Mouse (Mus musculus): ENCODE results near the gene Tmem104.

Tmem104 gene

GRCm38 (mm10) chr11:115267061-115267883 lies 80.0 kb downstream of the Tmem104 start, which contains the start of gene Grin2c:
Gene Grin2c (minus strand): TSS chr11:115267243.
- no peak for DNase-seq

- no peak for DNase-seq
Observed at GRCm38 (mm10) chr11:115267958-115268357, 80.7 kb downstream of the Tmem104 start.

- no peak for DNase-seq
Observed at GRCm38 (mm10) chr11:115269330-115270066, 82.2 kb downstream of the Tmem104 start.

- peak in 1 of 2 experiments; percentile 66 for DNase-seq
Observed at GRCm38 (mm10) chr11:115270148-115270861, 83.0 kb downstream of the Tmem104 start.

GRCm38 (mm10) chr11:115271052-115271451 lies 83.8 kb downstream of the Tmem104 start:
- no peak for DNase-seq

- no peak for DNase-seq
Observed at GRCm38 (mm10) chr11:115271481-115271880, 84.2 kb downstream of the Tmem104 start.

GRCm38 (mm10) chr11:115272894-115273498 lies 85.7 kb downstream of the Tmem104 start:
- DNase-seq = no peak

- no peak for DNase-seq
Observed at GRCm38 (mm10) chr11:115273735-115274134, 86.4 kb downstream of the Tmem104 start.

- DNase-seq = no peak
Observed at GRCm38 (mm10) chr11:115274178-115274577, 86.9 kb downstream of the Tmem104 start.

- DNase-seq = no peak
Observed at GRCm38 (mm10) chr11:115274771-115275170, 87.5 kb downstream of the Tmem104 start.

- no peak for DNase-seq
Observed at GRCm38 (mm10) chr11:115275509-115275908, 88.2 kb downstream of the Tmem104 start.

GRCm38 (mm10) chr11:115275954-115276353 lies 88.7 kb downstream of the Tmem104 start:
- no peak for DNase-seq

GRCm38 (mm10) chr11:115276780-115277603 lies 89.7 kb downstream of the Tmem104 start, which contains the start of gene Fdxr:
Gene Fdxr (minus strand): TSS chr11:115277050.
- peak; percentile 99 for DNase-seq

- DNase-seq = no peak
Observed at GRCm38 (mm10) chr11:115277604-115277975, 90.3 kb downstream of the Tmem104 start.

- DNase-seq = no peak
Observed at GRCm38 (mm10) chr11:115278176-115278575, 90.9 kb downstream of the Tmem104 start.

GRCm38 (mm10) chr11:115279726-115280125 lies 92.4 kb downstream of the Tmem104 start:
- no peak for DNase-seq

GRCm38 (mm10) chr11:115282295-115282694 lies 95.0 kb downstream of the Tmem104 start:
- no peak for DNase-seq

GRCm38 (mm10) chr11:115282723-115283485 lies 95.6 kb downstream of the Tmem104 start:
- no peak for DNase-seq

GRCm38 (mm10) chr11:115283486-115283765 lies 96.1 kb downstream of the Tmem104 start:
- DNase-seq = no peak

GRCm38 (mm10) chr11:115283891-115284620 lies 96.8 kb downstream of the Tmem104 start:
- DNase-seq = no peak

- DNase-seq = no peak
Observed at GRCm38 (mm10) chr11:115285282-115285681, 98.0 kb downstream of the Tmem104 start.

Data from spleen, adult 18-20 months (tissue).